Mouse (Mus musculus) E14TG2a.4 (cell line): ENCODE results near the gene Dph5.

Experiments
- CTCF ChIP-seq: conservative IDR thresholded peaks from 2 replicates; pipeline ENCODE4 v1.5.1; 2014; ENCODE audit warnings: low read length
- NANOG ChIP-seq: IDR thresholded peaks from 2 replicates; pipeline ENCODE4 v1.6.1; 2014; ENCODE audit warnings: borderline replicate concordance, low read length, mixed read lengths
- POU5F1 ChIP-seq: IDR thresholded peaks from 2 replicates; pipeline ENCODE4 v1.6.1; 2014; ENCODE audit warnings: low read length, borderline replicate concordance

DNA sequence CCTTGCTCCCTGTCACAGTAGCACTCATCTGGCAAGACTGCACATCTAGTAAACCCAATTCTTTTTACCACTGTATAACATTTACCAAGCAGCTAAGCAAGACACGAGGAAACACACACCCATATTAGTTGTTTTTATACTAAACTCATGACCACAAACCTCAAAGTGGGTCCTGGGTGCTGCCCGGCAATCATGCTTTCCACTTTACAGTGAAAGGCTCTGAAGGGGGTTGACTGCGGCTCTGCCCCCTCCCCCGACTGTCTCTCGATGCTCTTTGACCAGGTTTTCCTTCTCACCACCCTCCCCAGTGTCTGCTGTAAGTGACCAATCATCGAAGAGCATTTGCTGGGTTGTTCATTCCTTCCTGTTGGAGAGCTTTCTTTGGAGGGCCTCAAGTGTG is 86.6 kb downstream of the Dph5 start:
- TF ChIP-seq CTCF (no peak), NANOG (no peak), POU5F1 (no peak)
